Mouse (Mus musculus) liver, embryonic 14.5 days (tissue): ENCODE measurements around the gene Gm43518.

ENCODE experiments used
- CTCF ChIP-seq: IDR thresholded peaks from 2 replicates; pipeline ENCODE4 v1.5.1; 2016; ENCODE audit warnings: antibody characterized with exemption, low read depth, control low read depth
- EP300 ChIP-seq: IDR thresholded peaks from 2 replicates; pipeline ENCODE4 v1.6.1; 2016; ENCODE audit warnings: antibody characterized with exemption, low read depth

DNA sequence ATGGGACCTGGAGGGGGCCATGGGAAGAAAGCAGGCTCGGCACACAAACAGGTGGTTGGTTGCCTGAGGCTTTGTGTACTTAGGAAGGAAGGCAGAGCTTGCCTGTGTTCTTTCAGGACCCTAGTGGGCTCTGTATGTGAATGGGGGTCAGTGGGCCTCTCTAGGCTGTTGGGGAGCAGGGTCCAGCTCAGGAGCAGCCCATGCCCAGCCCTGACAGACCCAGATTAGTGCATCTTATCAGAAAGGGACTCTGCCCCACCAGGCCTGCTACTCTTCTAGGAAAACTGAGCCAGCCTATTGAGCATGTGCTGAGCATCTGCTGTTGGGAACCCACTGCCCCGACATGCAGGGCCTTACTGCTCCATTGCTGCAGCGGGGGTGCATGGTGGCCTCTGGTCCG, 60.3 kb downstream of the Gm43518 start:
- TF ChIP-seq CTCF: no peak
- no peak for TF ChIP-seq EP300
